Mouse (Mus musculus) ovary, adult 18-20 months (tissue): Measurements from ENCODE around the gene Gdpd5.
A peak's percentile ranks its signal among the peaks of the same experiment; 100 is the strongest.
"Not testable (repeated sequence)": the region's sequence is repeated elsewhere in the genome, so short reads cannot be mapped to it uniquely, and the experiment has no call there.

ENCODE experiments used
- DNase-seq: peaks from one replicate; pipeline ENCODE4 v3.0.0; 2022; ENCODE audit warnings: low spot score, mixed read lengths

The Gdpd5 gene

DNA sequence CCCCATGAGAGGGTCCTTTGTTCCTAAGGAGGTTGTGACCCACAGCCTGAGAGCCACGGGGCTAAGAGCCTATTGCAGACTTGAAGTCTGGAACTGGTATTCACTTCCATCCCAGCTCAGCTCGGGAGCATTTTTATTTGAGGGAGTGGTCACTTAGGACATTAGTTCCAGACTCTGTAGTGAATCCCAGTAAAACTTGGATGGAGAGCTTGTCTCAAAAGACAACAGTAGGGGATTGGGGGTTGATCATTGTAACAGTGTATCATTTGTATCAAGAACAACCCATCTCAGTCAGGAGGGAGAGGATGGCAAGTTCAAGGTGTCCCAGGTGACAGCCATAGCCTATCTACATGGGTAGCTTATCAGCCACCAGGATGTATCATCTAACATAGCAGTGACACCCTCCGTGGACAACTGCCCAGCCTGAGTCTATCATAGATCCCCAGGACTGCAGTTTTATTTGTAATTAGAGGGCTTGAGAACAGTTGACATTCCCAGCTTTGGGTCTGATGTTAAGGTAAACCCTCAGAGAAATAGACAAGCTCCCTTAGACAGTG, 95.4 kb downstream of the Gdpd5 start:
- no peak for DNase-seq

DNA sequence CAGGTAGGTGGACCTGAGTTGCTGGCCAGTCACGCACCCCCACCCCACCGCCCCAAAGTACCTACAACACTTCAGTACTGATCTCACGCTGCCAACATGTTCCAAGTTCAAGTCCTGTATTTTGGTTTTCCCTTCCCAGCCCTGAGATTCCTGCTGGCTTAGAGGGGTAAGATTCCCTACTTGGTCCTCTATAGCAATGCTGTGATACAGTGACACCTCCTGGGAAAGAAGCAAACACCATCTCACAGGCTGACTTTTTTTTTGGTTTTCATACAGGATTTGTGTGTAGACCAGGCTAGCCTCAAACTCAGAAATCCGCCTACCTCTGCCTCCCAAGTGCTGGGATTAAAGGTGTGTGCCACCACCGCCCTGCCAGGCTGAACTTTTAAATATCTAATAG, 96.0 kb downstream of the Gdpd5 start:
- no peak for DNase-seq

DNA sequence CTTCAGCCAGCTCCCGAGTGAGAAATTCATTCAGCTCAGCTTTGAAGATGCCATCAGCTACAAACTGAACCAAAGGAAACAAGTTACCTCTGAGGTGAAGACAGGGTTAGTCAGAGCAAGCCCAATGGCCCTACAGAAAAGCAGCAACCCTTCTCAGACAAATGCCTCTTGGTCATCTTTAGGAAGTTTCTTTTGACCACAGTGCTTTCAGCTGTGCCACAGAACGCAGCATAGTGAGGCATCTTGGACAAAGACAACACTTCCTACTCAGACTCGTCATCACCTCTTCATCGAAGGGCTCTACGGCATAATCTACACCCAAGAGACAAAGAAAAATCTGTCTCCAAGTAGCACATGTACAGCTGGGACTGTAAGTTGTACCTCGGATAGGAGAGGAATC, 101.4 kb downstream of the Gdpd5 start:
- no peak for DNase-seq

DNA sequence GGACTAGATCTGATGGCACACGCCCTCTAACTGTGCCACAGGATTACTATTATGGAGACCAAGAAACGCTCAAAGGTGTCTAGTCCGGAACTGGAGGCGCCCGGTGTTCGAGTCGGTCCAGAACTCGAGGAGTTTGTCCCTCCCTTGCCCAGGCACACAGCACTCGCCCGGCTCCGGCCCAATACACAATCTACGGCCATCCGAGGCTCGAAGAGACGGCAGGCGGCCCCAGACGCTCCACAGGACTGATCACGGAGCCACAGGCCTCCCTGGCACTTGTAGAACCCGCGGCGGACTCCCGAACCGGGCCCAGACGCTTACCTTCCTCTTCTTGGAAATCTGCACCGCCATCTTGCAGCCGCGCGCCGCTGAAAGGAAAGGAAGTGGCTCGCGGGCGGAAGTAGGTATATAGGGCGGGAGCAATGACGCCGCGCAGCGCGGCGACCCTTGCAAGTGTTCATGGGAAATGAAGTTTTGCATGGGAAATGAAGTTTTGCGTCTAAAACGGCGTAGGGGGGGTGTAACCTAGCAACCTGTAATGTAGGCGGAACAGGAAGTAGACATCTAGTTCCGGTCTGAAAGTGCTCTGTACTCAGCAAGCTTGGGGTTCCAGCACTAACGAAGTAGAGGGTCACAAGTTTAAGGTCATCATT, 102.2 kb downstream of the Gdpd5 start, which contains the start of gene Rps3:
Gene Rps3, minus strand, starts transcription at position 468 of the 653 bp plus-strand sequence.
- peak; percentile 91 for DNase-seq

DNA sequence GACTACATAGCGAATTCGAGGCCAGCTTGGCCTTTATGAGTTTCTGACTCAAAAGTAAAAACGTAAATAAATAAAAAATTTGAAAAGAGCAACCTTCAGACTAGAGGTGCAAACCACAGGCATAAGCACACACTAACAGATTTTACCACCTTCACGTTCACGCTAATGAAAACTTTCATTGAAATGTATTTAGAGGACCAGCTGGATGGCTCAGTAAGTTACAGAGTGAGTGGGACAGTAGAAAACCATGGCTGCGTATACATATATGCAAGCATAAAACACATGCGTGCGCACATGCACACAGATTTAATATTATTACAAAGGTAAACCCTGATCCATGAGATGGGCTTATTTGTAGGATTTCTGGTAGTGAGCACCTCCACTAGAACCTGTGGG, 102.7 kb downstream of the Gdpd5 start:
- DNase-seq: no peak

DNA sequence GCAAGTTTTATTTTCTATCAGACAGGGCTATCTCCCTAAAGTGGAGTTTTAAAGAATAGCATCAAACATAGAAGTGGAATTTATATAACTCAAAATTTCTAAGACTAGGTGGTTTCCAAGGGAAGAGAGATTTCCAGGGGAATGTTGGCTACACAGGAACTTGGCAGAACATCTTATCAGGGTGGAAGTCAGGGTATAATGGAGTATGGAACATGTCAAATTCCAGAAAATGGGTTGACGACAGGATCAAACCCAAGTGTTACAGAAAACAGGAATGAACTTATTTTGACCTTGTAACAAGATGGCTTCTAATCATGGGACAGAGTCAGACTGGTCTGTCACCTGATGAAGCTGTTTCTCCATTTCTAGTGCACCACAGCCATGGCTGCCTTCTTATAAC, 103.5 kb downstream of the Gdpd5 start:
- DNase-seq: no peak

DNA sequence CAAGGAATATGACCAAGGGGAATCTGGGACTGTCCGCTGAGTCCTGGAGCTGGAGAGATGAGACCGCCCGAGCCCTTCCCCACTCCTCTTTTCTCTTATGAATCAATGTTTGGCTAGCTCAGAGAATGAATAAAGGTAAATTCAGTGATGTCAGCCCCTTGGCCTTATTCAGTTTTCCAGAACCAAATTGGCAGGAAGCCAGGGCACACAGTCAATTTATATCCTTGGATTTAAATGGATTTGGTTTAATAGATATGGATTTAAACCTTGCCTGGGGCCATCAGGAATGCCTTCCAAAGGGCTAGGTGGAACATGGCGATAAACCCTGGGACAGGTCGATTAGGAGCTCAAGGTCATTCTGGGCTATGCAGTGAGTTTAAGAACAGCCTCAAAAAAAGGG, 108.5 kb downstream of the Gdpd5 start:
- no peak for DNase-seq

DNA sequence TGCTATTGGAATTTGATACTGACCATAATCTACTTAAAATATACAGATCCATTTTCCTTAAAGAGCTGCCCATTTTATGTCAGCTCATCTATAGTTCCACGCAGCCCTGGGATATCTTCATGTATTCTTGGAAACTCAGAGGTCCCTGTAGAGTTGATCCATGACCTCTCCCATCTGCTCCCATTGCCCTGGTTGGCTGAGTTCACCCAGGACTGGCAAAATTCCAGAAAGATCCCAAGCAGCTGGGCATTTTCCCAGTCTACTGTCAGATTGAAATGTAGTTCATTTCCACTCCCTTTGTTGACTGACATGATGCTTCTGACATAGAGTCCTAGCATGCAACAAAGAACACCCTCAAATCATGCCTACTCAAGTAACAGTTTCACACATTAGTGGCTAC, 117.9 kb downstream of the Gdpd5 start:
- no peak for DNase-seq

DNA sequence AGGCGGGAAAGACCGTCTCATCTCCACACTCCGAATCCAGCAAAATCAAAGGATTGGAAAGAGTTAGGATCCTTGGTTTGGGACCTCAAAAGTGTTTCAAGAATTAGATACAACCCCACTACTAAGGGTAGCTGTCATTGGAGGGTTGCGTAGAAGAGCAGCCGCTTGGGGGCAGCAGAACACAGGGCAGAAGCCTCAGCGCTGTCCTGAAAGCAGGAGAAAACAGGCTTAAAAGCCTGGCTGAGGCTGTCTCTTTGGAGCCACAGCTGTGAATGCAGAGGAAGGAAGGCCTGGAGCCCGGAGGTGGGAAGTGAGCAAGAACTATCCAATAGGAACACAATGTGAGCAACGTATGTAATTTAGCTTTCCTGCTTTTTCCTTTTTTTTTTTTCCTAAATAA, 119.0 kb downstream of the Gdpd5 start:
- peak; percentile 45 for DNase-seq

DNA sequence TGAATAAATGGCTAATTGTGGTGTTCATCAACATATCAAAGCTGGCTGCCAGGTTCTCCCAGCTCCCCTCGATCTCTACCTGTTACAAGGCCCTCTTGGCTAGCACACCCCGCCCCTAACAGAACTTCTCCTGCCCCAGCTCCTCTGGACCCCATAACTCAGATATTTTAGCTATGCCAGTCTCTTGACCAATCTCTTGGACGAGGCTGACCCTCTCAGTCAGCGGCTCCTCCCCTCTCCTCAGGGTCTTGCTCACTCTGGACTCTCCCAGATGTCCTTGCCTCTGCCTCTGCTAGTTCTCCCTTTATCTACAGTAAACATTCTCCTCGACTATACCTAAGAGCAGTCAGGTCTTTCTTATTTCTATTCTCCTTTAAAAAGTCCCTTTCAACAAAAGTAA, 119.4 kb downstream of the Gdpd5 start:
- DNase-seq: peak; percentile 24

DNA sequence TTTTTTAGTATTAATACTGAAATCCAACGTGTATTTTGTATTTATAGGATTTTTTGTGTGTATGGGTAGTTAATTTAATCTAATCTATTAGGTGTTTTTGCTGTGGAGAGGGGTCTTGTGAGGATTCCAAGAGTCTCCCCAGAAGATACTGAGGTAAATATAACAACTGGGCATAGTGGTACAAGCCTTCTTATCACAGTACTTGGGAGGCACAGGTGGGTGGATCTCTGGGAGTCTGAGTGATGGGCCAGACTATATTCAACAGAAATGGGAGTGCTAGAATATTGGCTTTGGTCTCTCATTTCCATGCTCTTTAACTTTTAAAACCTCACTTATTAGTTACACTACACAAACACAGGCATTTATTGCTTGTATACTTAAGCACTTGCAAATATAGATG, 119.9 kb downstream of the Gdpd5 start:
- DNase-seq: no peak

DNA sequence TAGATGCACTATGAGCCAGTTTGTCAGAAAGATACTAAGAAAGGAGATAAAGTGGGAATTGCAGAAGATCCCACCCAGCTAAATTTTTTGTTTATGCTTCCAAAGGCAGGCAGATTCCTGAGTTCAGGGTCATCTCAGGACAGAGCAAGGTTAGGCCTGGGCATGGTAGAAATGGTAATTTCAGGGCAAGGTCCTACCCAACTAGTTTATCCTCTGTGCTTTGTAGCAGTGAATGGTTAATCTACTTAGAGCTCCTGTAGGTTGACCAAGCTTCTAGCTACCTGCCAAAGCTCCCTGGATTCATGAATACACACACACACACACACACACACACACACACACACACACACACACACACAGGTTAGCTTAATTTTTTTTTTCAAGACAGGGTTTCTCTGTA, 123.3 kb downstream of the Gdpd5 start:
- no peak for DNase-seq

DNA sequence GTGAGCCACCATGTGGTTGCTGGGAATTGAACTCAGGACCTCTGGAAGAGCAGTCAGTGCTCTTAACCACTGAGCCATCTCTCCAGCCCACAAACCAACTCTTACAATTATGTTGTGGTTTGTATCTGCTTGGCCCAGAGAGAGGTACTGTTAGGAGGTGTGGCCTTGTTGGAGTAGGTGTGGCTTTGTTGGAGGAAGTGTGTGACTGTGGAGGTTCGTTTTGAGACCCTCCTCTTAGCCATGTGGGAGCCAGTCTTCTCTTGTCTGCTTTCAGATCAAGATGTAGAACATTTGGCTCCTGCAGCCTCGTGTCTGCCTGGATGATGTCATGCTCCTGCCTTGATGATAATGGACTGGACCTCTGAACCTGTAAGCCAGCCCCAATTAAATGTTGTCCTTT, 127.0 kb downstream of the Gdpd5 start:
- not testable (repeated sequence) for DNase-seq

DNA sequence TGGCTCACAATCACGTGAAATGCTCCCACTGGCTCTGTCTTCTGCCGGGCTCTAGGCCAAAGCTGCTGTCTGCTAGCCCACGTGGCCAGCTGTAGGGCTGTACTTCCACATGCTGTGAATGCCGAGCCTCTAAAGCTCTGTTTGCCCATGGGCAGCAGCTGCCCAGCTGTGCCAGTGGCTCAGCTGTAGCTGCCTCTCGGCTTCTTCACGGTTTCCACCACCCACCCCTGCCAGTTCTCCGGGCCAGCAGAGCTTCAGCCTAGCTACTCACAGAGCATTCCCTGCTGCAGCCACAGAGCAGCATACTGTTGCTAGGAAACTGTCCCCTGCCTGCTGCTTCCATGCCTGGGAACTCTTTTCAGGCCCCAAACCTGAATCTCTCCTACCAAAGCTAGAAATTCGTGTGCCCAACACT, 128.9 kb downstream of the Gdpd5 start:
- DNase-seq: peak; percentile 40
